Mouse (Mus musculus) small intestine, adult 2 months (tissue): ENCODE results near the gene Gabbr2.

Source experiments
- CTCF ChIP-seq: fragments of 200-500 bp; IDR thresholded peaks from 2 replicates; pipeline ENCODE4 v1.5.1; 2012; ENCODE audit warnings: low read depth, mild to moderate bottlenecking, control low read depth, inconsistent platforms, low read length, moderate library complexity, mixed read lengths; ENCODE audit not compliant: insufficient replicate concordance, insufficient read length; ENCODE audit errors: extremely low read depth
- POLR2A ChIP-seq: fragments of 200-500 bp; IDR thresholded peaks from 2 replicates; pipeline ENCODE4 v1.6.1; 2012; ENCODE audit warnings: low read depth, mild to moderate bottlenecking, control low read depth, inconsistent platforms, low read length, moderate library complexity

- TF ChIP-seq POLR2A (no peak), CTCF (no peak)
Measured at GRCm38 (mm10) chr4:46758340-46759041, 233.2 kb downstream of the Gabbr2 start.
